Mouse (Mus musculus) naive thymus-derived CD4-positive, alpha-beta T cell, adult 5 months (primary cell): ENCODE measurements around the gene Fam169a. TPM values are rescaled to one million over a fixed set of nuclear protein-coding genes. Genes with fewer than 3 reads are reported as not detected.

Experiments
- polyA plus RNA-seq: library from polyadenylated mRNA; unstranded; fragments of 100-300 nt; shearing (Covaris generic); gene quantifications from one replicate; pipeline ENCODE4 v1.2.1, GENCODE M21; 2017

Gene Fam169a
- 0.29 TPM for polyA plus RNA-seq

GRCm38 (mm10) chr13:97066649-97067550 lies at the start of gene Fam169a:
TSS of gene Fam169a (plus strand) at chr13:97067286.

GRCm38 (mm10) chr13:97034262-97034661 lies 32.8 kb upstream of the Fam169a start, which contains the start of gene 1700029F12Rik:
TSS of gene 1700029F12Rik (minus strand) at chr13:97034362.

DNA sequence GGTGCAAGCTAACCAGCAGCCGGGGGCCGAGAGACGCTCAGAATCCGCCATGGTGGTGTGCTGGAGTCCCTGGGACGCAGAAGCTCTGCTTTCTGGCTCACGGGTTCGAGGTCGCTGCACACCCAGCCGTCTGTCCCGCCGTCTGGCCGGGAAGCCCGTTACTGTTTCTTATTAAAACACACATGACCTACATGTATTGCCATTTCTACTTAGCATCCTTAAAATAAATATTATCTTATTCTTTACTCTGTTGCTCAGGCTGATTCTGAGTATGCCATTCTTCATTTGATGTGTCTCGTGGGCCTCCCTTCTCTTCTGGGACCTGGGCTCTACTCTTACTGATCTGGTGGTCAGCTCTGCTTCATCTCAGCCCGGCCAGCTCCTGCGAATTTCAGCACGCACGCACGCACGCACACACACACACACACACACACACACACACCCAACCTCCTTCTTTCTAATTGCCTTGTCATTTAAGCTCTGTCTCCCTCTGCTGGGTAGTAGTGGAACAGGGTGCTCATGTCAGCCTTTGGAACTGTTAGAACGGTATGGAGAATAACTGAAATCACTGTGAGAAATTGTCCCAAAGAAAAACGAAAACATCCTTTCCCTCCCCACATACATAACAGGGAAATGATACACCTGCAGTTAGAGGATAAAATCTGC lies 32.2 kb downstream of the Fam169a start, which contains the start of gene Gm6169:
TSS of gene Gm6169 (minus strand) at position 51 of the 666 bp plus-strand sequence.

GRCm38 (mm10) chr13:97137466-97138400 lies 70.6 kb downstream of the Fam169a start, which contains the start of the genes Gfm2 and Nsa2:
TSS of gene Gfm2 (plus strand) at chr13:97137937.
TSS of gene Nsa2 (minus strand) at chr13:97137937.

Other genes starting within 250 kb of the Fam169a start
- gene Gcnt4, start 142.6 kb upstream of the Fam169a start, polyA plus RNA-seq: not detected
- not detected for gene 1700029F12Rik, start 32.9 kb upstream of the Fam169a start, polyA plus RNA-seq
- 1.7 TPM for gene Gm6169, start 32.0 kb downstream of the Fam169a start, polyA plus RNA-seq
- 25.3 TPM for gene Gfm2, start 70.7 kb downstream of the Fam169a start, polyA plus RNA-seq
- gene Nsa2, start 70.7 kb downstream of the Fam169a start, polyA plus RNA-seq: 86.8 TPM
- gene Hexb, start 131.1 kb downstream of the Fam169a start, polyA plus RNA-seq: 55.6 TPM
- gene Enc1, start 173.8 kb downstream of the Fam169a start, polyA plus RNA-seq: 1.5 TPM